Mouse (Mus musculus): ENCODE measurements around the gene Fndc5. TPM values are rescaled to one million over a fixed set of nuclear protein-coding genes. Genes with fewer than 3 reads are reported as not detected.

The Fndc5 gene
- total and polyA plus RNA-seq, 3 experiments: 6.5 to 31.2 (median 9.4) TPM

- DNase-seq (ENCODE audit: low spot score) (no peak), ATAC-seq (ENCODE audit: extremely low read depth, insufficient number of reproducible peaks, low FRiP score, poor library complexity, severe bottlenecking) (no peak)
- Histone ChIP-seq H3K4me1 (ENCODE audit: insufficient read depth, low read depth, low read length) (peaks cover 34% of the 10 kb centered on the region), H3K27me3 (ENCODE audit: insufficient read depth, low read length) (peaks cover 55% of the 10 kb centered on the region), H3K9me3 (replicated peaks) (no peaks in the 10 kb centered on the region), H3K36me3 (replicated peaks) (no peaks in the 10 kb centered on the region), H3K4me3 (ENCODE audit: low read depth, low read length) (no peak overlapping the region)
- TF ChIP-seq TAL1 (conservative IDR thresholded peaks at IDR 0.05; ENCODE audit: low read depth, low read length): no peak
- no peak for TF ChIP-seq GATA1 (IDR thresholded peaks at IDR 0.05; ENCODE audit: borderline replicate concordance, low read length)
- TF ChIP-seq GATA2 (IDR thresholded peaks at IDR 0.05; ENCODE audit: borderline replicate concordance, low read depth, low read length): no peak
- no peak for TF ChIP-seq CTCF (IDR thresholded peaks at IDR 0.05; ENCODE audit: low read depth, low read length)
- TF ChIP-seq POLR2AphosphoS5 (IDR thresholded peaks at IDR 0.05; ENCODE audit: insufficient replicate concordance, low read depth, low read length): no peak
These were observed 8.0 kb upstream of the Fndc5 start for GRCm38 (mm10) chr4:129128582-129129338.

GRCm38 (mm10) chr4:129129387-129129786, 7.4 kb upstream of the Fndc5 start:
- Histone ChIP-seq H3K4me3 (ENCODE audit: low read depth, low read length) (no peak overlapping the region), H3K36me3 (replicated peaks) (no peaks in the 10 kb centered on the region), H3K9me3 (replicated peaks) (no peaks in the 10 kb centered on the region), H3K27me3 (ENCODE audit: insufficient read depth, low read length) (peaks cover 57% of the 10 kb centered on the region), H3K4me1 (ENCODE audit: insufficient read depth, low read depth, low read length) (peaks cover 37% of the 10 kb centered on the region)
- ATAC-seq (ENCODE audit: extremely low read depth, insufficient number of reproducible peaks, low FRiP score, poor library complexity, severe bottlenecking): no peak
- TF ChIP-seq CTCF (IDR thresholded peaks at IDR 0.05; ENCODE audit: low read depth, low read length): no peak
- no peak for TF ChIP-seq GATA1 (IDR thresholded peaks at IDR 0.05; ENCODE audit: borderline replicate concordance, low read length)
- no peak for TF ChIP-seq POLR2AphosphoS5 (IDR thresholded peaks at IDR 0.05; ENCODE audit: insufficient replicate concordance, low read depth, low read length)
- TF ChIP-seq GATA2 (IDR thresholded peaks at IDR 0.05; ENCODE audit: borderline replicate concordance, low read depth, low read length): no peak
- no peak for TF ChIP-seq TAL1 (conservative IDR thresholded peaks at IDR 0.05; ENCODE audit: low read depth, low read length)
- no peak for DNase-seq (ENCODE audit: low spot score)

- H3K36me3 ChIP-seq (replicated peaks): no peaks in the 10 kb centered on the region
- TF ChIP-seq POLR2AphosphoS5 (IDR thresholded peaks at IDR 0.05; ENCODE audit: insufficient replicate concordance, low read depth, low read length): no peak
- TF ChIP-seq CTCF (IDR thresholded peaks at IDR 0.05; ENCODE audit: low read depth, low read length): peak; percentile 79
- H3K27me3 ChIP-seq (ENCODE audit: insufficient read depth, low read length): peaks cover 57% of the 10 kb centered on the region
- H3K4me3 ChIP-seq (ENCODE audit: low read depth, low read length): peak overlapping the region; percentile 30; the same call in 1 of the 2 replicates
- peaks cover 44% of the 10 kb centered on the region for H3K4me1 ChIP-seq (ENCODE audit: insufficient read depth, low read depth, low read length)
- no peak for DNase-seq (ENCODE audit: low spot score)
- no peak for ATAC-seq (ENCODE audit: extremely low read depth, insufficient number of reproducible peaks, low FRiP score, poor library complexity, severe bottlenecking)
- H3K9me3 ChIP-seq (replicated peaks): no peaks in the 10 kb centered on the region
These were observed 6.7 kb upstream of the Fndc5 start for GRCm38 (mm10) chr4:129130149-129130548.

GRCm38 (mm10) chr4:129130755-129131303, 6.0 kb upstream of the Fndc5 start:
- no peak for TF ChIP-seq GATA1 (IDR thresholded peaks at IDR 0.05; ENCODE audit: borderline replicate concordance, low read length)
- TF ChIP-seq POLR2AphosphoS5 (IDR thresholded peaks at IDR 0.05; ENCODE audit: insufficient replicate concordance, low read depth, low read length): no peak
- no peak for TF ChIP-seq CTCF (IDR thresholded peaks at IDR 0.05; ENCODE audit: low read depth, low read length)
- no peak for TF ChIP-seq TAL1 (conservative IDR thresholded peaks at IDR 0.05; ENCODE audit: low read depth, low read length)
- no peak for TF ChIP-seq GATA2 (IDR thresholded peaks at IDR 0.05; ENCODE audit: borderline replicate concordance, low read depth, low read length)
- Histone ChIP-seq H3K27me3 (ENCODE audit: insufficient read depth, low read length) (peaks cover 56% of the 10 kb centered on the region), H3K4me3 (ENCODE audit: low read depth, low read length) (peak overlapping the region; percentile 47; the same call in 1 of the 2 replicates), H3K4me1 (ENCODE audit: insufficient read depth, low read depth, low read length) (peaks cover 48% of the 10 kb centered on the region), H3K9me3 (replicated peaks) (no peaks in the 10 kb centered on the region), H3K36me3 (replicated peaks) (no peaks in the 10 kb centered on the region)
- DNase-seq (ENCODE audit: low spot score) (no peak), ATAC-seq (ENCODE audit: extremely low read depth, insufficient number of reproducible peaks, low FRiP score, poor library complexity, severe bottlenecking) (no peak)

- TF ChIP-seq POLR2AphosphoS5 (IDR thresholded peaks at IDR 0.05; ENCODE audit: insufficient replicate concordance, low read depth, low read length): no peak
- TF ChIP-seq CTCF (IDR thresholded peaks at IDR 0.05; ENCODE audit: low read depth, low read length): peak; percentile 90
- ATAC-seq (ENCODE audit: extremely low read depth, insufficient number of reproducible peaks, low FRiP score, poor library complexity, severe bottlenecking): no peak
- DNase-seq (ENCODE audit: low spot score): no peak
- H3K4me1 ChIP-seq (ENCODE audit: insufficient read depth, low read depth, low read length): peaks cover 74% of the 10 kb centered on the region
- peaks cover 10% of the 10 kb centered on the region for H3K36me3 ChIP-seq (replicated peaks)
- H3K4me3 ChIP-seq (ENCODE audit: low read depth, low read length): peak overlapping the region; percentile 30; the same call in 1 of the 2 replicates
- H3K27me3 ChIP-seq (ENCODE audit: insufficient read depth, low read length): peaks cover 54% of the 10 kb centered on the region
- H3K9me3 ChIP-seq (replicated peaks): no peaks in the 10 kb centered on the region
These were observed 1.8 kb upstream of the Fndc5 start for GRCm38 (mm10) chr4:129134799-129135585.

GRCm38 (mm10) chr4:129135637-129136036, 1.2 kb upstream of the Fndc5 start:
- H3K4me3 ChIP-seq (ENCODE audit: low read depth, low read length): no peak overlapping the region
- H3K4me1 ChIP-seq (ENCODE audit: insufficient read depth, low read depth, low read length): peaks cover 74% of the 10 kb centered on the region
- TF ChIP-seq GATA2 (IDR thresholded peaks at IDR 0.05; ENCODE audit: borderline replicate concordance, low read depth, low read length) (no peak), POLR2AphosphoS5 (IDR thresholded peaks at IDR 0.05; ENCODE audit: insufficient replicate concordance, low read depth, low read length) (no peak), CTCF (IDR thresholded peaks at IDR 0.05; ENCODE audit: low read depth, low read length) (no peak), GATA1 (IDR thresholded peaks at IDR 0.05; ENCODE audit: borderline replicate concordance, low read length) (no peak), TAL1 (conservative IDR thresholded peaks at IDR 0.05; ENCODE audit: low read depth, low read length) (no peak)

More at GRCm38 (mm10) chr4:129135637-129136036, 1.2 kb upstream of the Fndc5 start:
- peaks cover 54% of the 10 kb centered on the region for H3K27me3 ChIP-seq (ENCODE audit: insufficient read depth, low read length)
- peaks cover 10% of the 10 kb centered on the region for H3K36me3 ChIP-seq (replicated peaks)
- H3K9me3 ChIP-seq (replicated peaks): no peaks in the 10 kb centered on the region
- no peak for DNase-seq (ENCODE audit: low spot score)
- ATAC-seq (ENCODE audit: extremely low read depth, insufficient number of reproducible peaks, low FRiP score, poor library complexity, severe bottlenecking): no peak

Measured in G1E (cell line).